Mouse (Mus musculus) forebrain, postnatal 0 days (tissue): ENCODE measurements around the gene Srrm1. TPM values are rescaled to one million over a fixed set of nuclear protein-coding genes. Genes with fewer than 3 reads are reported as not detected.
A peak's percentile ranks its signal among the peaks of the same experiment; 100 is the strongest.

ENCODE experiments used
- ATAC-seq: fragments of 200-750 bp; cut with Nextera tagmentation; 2 replicates; pipeline ENCODE4 v1.8.0; 2017; ENCODE audit warnings: mild to moderate bottlenecking, moderate library complexity
- DNase-seq: peaks from one replicate; pipeline ENCODE4 v3.0.0-alpha.2; 2015
- H3K27ac ChIP-seq: fragments of 300-500 bp; sonication (generic); 2 replicates; pipeline ENCODE4 v1.5.1; 2014; ENCODE audit warnings: low read depth, mild to moderate bottlenecking, antibody characterized with exemption, low read length, moderate library complexity, mixed read lengths
- H3K27me3 ChIP-seq: fragments of 300-500 bp; sonication (generic); 2 replicates; pipeline ENCODE4 v1.6.1; 2014; ENCODE audit warnings: mild to moderate bottlenecking, low read length, mixed read lengths; ENCODE audit not compliant: insufficient read depth
- H3K36me3 ChIP-seq: fragments of 300-500 bp; sonication (generic); 2 replicates; pipeline ENCODE4 v1.6.1; 2014; ENCODE audit warnings: mild to moderate bottlenecking, moderate library complexity; ENCODE audit not compliant: insufficient read depth
- H3K4me1 ChIP-seq: fragments of 300-500 bp; sonication (generic); 2 replicates; pipeline ENCODE4 v1.6.1; 2014; ENCODE audit warnings: antibody characterized with exemption; ENCODE audit not compliant: insufficient read depth
- H3K4me2 ChIP-seq: fragments of 300-500 bp; sonication (generic); 2 replicates; pipeline ENCODE4 v1.6.1; 2014; ENCODE audit warnings: low read depth, mild to moderate bottlenecking, moderate library complexity
- H3K4me3 ChIP-seq: fragments of 300-500 bp; sonication (generic); 2 replicates; pipeline ENCODE4 v1.5.1; 2014; ENCODE audit warnings: low read depth, low read length, mixed read lengths
- H3K9ac ChIP-seq: fragments of 300-500 bp; sonication (generic); 2 replicates; pipeline ENCODE4 v1.6.1; 2014; ENCODE audit warnings: mild to moderate bottlenecking
- H3K9me3 ChIP-seq: fragments of 300-500 bp; sonication (generic); 2 replicates; pipeline ENCODE4 v1.6.1; 2016; ENCODE audit warnings: low read length
- CTCF ChIP-seq: sonication (generic); IDR thresholded peaks from 2 replicates; pipeline ENCODE4 v1.5.1; 2016; ENCODE audit warnings: antibody characterized with exemption, control low read depth, low read depth
- WGBS: fragments of 180-500 bp; shearing (Covaris S2); extraction: QIAGEN DNeasy Blood & Tissue Kit; methylation state at CpG from one replicate; pipeline ENCODE4 v1.1.7; 2014; 5-methylcytosine and 5-hydroxymethylcytosine counted together
- polyA plus RNA-seq: library from polyadenylated mRNA; unstranded; fragments of >200 nt; fragmentation: Nextera tagmentation; extraction: Ambion mirVana; gene quantifications from 2 replicates; pipeline ENCODE4 v1.2.1, GENCODE M21; 2015
- total RNA-seq: library from RNA; depleted of rRNA; stranded (reverse); fragments of >200 nt; gene quantifications from 2 replicates; pipeline ENCODE4 v1.2.3, GENCODE M21; 2014; rRNA removed

Gene Srrm1
- 38.5 and 46.6 TPM in 2 replicates for total RNA-seq
- 129 and 173 TPM in 2 replicates for polyA plus RNA-seq

GRCm38 (mm10) chr4:135353066-135353793 is at the start of gene Srrm1:
Srrm1 (minus strand) TSS chr4:135353321.
- no peak for TF ChIP-seq CTCF
- H3K9me3 ChIP-seq, result no peaks in the 10 kb centered on the region
- WGBS, result 4% methylated on average over 69 of the region's 69 CpGs

GRCm38 (mm10) chr4:135401881-135402280 is 48.8 kb upstream of the Srrm1 start:
- no peaks in the 10 kb centered on the region for H3K4me1 ChIP-seq
- H3K4me3 ChIP-seq, result no peak overlapping the region
- peaks cover 18% of the 10 kb centered on the region; the same call in 1 of the 2 replicates for H3K27me3 ChIP-seq
- H3K9me3 ChIP-seq, result no peaks in the 10 kb centered on the region
- H3K9ac ChIP-seq, result no peak overlapping the region
- H3K4me2 ChIP-seq, result no peak overlapping the region
- H3K27ac ChIP-seq, result no peak overlapping the region
- no peak for TF ChIP-seq CTCF
- ATAC-seq (no peak), DNase-seq (no peak)
- WGBS, result 14% methylated on average over 7 of the region's 7 CpGs
- no peaks in the 10 kb centered on the region for H3K36me3 ChIP-seq

More at GRCm38 (mm10) chr4:135353066-135353793, at the start of gene Srrm1:
- peak within 1 kb of the TSS; percentile 94 for H3K27ac ChIP-seq
- DNase-seq (peak; percentile 100), ATAC-seq (peak; percentile 96)
- H3K4me3 ChIP-seq, result peak within 1 kb of the TSS; percentile 100
- H3K9ac ChIP-seq, result peak within 1 kb of the TSS; percentile 99
- H3K4me2 ChIP-seq, result peak within 1 kb of the TSS; percentile 81
- no peaks in the 10 kb centered on the region for H3K27me3 ChIP-seq
- 0 out of 2 replicates have a peak, but pooled peaks cover 3% of the 10 kb centered on the region for H3K4me1 ChIP-seq
- H3K36me3 ChIP-seq, result no peaks in the 10 kb centered on the region

GRCm38 (mm10) chr4:135397991-135398390 is 44.9 kb upstream of the Srrm1 start, which contains the start of gene Ncmap:
Ncmap (minus strand) TSS chr4:135398227.
- no peak for TF ChIP-seq CTCF
- Histone ChIP-seq H3K4me3 (peak within 1 kb of the TSS; percentile 21; the same call in 1 of the 2 replicates), H3K27me3 (peaks cover 18% of the 10 kb centered on the region; the same call in 1 of the 2 replicates), H3K4me2 (peak within 1 kb of the TSS; percentile 35), H3K9me3 (no peaks in the 10 kb centered on the region), H3K27ac (no peak within 1 kb of the TSS), H3K4me1 (no peaks in the 10 kb centered on the region), H3K36me3 (no peaks in the 10 kb centered on the region), H3K9ac (no peak within 1 kb of the TSS)
- WGBS, result 5% methylated on average over 28 of the region's 29 CpGs
- DNase-seq (no peak), ATAC-seq (no peak)

- TF ChIP-seq CTCF, result no peak
- peak overlapping the region; percentile 35; the same call in 1 of the 2 replicates for H3K4me2 ChIP-seq
- WGBS, result 10% methylated on average over 16 of the region's 16 CpGs
- peaks cover 18% of the 10 kb centered on the region; the same call in 1 of the 2 replicates for H3K27me3 ChIP-seq
- H3K4me1 ChIP-seq, result no peaks in the 10 kb centered on the region
- H3K36me3 ChIP-seq, result no peaks in the 10 kb centered on the region
- H3K27ac ChIP-seq, result no peak overlapping the region
- H3K9ac ChIP-seq, result no peak overlapping the region
- ATAC-seq, result no peak
- peak overlapping the region; percentile 21; the same call in 1 of the 2 replicates for H3K4me3 ChIP-seq
- H3K9me3 ChIP-seq, result no peaks in the 10 kb centered on the region
- no peak for DNase-seq
These were observed 44.4 kb upstream of the Srrm1 start for GRCm38 (mm10) chr4:135397551-135397950.

- no peak for DNase-seq
- no peak overlapping the region for H3K4me2 ChIP-seq
- no peak for ATAC-seq
- peak; percentile 19; the same call in 1 of the 2 replicates for TF ChIP-seq CTCF
- no peak overlapping the region for H3K27ac ChIP-seq
- no peak overlapping the region for H3K9ac ChIP-seq
- WGBS, result 91% methylated on average over 5 of the region's 5 CpGs
- H3K27me3 ChIP-seq, result peaks cover 18% of the 10 kb centered on the region; the same call in 1 of the 2 replicates
- H3K4me1 ChIP-seq, result no peaks in the 10 kb centered on the region
- H3K36me3 ChIP-seq, result no peaks in the 10 kb centered on the region
- H3K9me3 ChIP-seq, result no peaks in the 10 kb centered on the region
- H3K4me3 ChIP-seq, result no peak overlapping the region
These were observed 43.2 kb upstream of the Srrm1 start for GRCm38 (mm10) chr4:135396303-135396702.

- no peak overlapping the region for H3K9ac ChIP-seq
- no peak for TF ChIP-seq CTCF
- no peak overlapping the region for H3K27ac ChIP-seq
- DNase-seq, result no peak
- ATAC-seq, result no peak
- WGBS, result 85% methylated on average over 4 of the region's 4 CpGs
- no peak overlapping the region for H3K4me3 ChIP-seq
- peaks cover 18% of the 10 kb centered on the region; the same call in 1 of the 2 replicates for H3K27me3 ChIP-seq
- no peaks in the 10 kb centered on the region for H3K36me3 ChIP-seq
- no peak overlapping the region for H3K4me2 ChIP-seq
- H3K4me1 ChIP-seq, result no peaks in the 10 kb centered on the region
- H3K9me3 ChIP-seq, result no peaks in the 10 kb centered on the region
These were observed 42.3 kb upstream of the Srrm1 start for GRCm38 (mm10) chr4:135395375-135395774.

- 87% methylated on average over 7 of the region's 7 CpGs for WGBS
- H3K4me2 ChIP-seq, result no peak overlapping the region
- H3K4me1 ChIP-seq, result no peaks in the 10 kb centered on the region
- H3K4me3 ChIP-seq, result no peak overlapping the region
- H3K27me3 ChIP-seq, result peaks cover 18% of the 10 kb centered on the region; the same call in 1 of the 2 replicates
- no peak for TF ChIP-seq CTCF
- DNase-seq, result no peak
- H3K36me3 ChIP-seq, result no peaks in the 10 kb centered on the region
- ATAC-seq, result no peak
- H3K27ac ChIP-seq, result no peak overlapping the region
- H3K9ac ChIP-seq, result no peak overlapping the region
- H3K9me3 ChIP-seq, result no peaks in the 10 kb centered on the region
These were observed 41.5 kb upstream of the Srrm1 start for GRCm38 (mm10) chr4:135394666-135395065.
